Mouse (Mus musculus) layer of hippocampus, adult 11-12 months (tissue): ENCODE data around the gene Tmem160.

Experiments
- DNase-seq: peaks from one replicate; pipeline ENCODE4 v3.0.0; 2022; ENCODE audit warnings: low spot score

The Tmem160 gene

DNA sequence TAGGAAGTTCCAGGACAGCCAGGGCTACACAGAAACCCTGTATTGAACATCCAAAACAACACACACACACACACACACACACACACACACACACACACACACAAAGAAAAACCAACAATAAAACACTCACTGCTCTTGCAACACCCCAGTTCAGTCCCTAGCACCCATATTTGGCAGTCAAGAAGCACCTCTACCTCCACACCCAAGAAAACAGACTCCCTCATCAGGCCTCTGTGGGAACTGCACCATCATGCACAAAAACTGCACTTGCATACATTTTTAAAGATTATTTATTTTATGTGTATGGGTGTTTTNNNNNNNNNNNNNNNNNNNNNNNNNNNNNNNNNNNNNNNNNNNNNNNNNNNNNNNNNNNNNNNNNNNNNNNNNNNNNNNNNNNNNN is 11.3 kb upstream of the Tmem160 start:
- no peak for DNase-seq

- DNase-seq, result no peak
These were observed 923 bp upstream of the Tmem160 start for GRCm38 (mm10) chr7:16451656-16452055.

- DNase-seq, result peak; percentile 63
These were observed 636 bp downstream of the Tmem160 start for GRCm38 (mm10) chr7:16453118-16453711.

DNA sequence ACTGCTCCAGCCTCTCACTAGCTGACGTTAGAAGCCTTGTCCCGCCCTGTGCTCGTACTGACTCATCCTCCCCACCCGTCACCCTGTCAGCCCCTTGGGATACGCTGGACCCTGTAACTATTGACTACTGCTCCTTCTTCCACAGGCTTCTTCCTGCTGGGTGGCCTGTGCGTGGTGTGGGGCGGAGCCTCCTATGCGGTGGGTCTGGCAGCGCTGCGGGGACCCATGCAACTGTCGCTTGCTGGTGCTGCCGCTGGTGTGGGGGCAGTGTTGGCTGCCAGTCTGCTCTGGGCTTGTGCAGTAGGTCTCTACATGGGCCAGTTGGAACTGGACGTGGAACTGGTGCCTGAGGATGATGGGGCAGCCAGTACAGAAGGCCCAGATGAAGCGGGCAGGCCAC is 2.4 kb downstream of the Tmem160 start:
- no peak for DNase-seq

- DNase-seq, result no peak
These were observed 3.7 kb downstream of the Tmem160 start for GRCm38 (mm10) chr7:16456289-16456688.

- DNase-seq, result no peak
These were observed 8.0 kb downstream of the Tmem160 start for GRCm38 (mm10) chr7:16460566-16460965.

DNA sequence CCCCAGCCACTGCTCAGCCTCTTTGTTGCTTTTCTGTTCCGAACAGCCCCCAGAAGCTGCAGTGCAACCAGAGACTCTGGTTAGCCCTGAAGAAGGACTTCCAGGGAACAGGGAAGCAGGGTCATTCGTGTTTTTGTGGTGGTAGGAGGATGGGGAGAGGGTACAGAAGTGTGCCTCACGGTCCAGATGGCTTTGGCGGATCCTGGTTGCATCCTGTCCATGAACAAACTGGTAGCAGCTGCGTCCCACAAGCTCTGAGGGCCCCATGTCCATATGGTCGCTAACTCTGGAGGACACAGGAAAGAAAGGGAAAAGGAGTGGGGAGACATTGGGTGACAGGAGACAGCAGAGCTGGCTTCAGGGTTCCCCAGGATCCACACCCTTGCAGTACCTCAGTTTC is 8.6 kb downstream of the Tmem160 start:
- no peak for DNase-seq

DNA sequence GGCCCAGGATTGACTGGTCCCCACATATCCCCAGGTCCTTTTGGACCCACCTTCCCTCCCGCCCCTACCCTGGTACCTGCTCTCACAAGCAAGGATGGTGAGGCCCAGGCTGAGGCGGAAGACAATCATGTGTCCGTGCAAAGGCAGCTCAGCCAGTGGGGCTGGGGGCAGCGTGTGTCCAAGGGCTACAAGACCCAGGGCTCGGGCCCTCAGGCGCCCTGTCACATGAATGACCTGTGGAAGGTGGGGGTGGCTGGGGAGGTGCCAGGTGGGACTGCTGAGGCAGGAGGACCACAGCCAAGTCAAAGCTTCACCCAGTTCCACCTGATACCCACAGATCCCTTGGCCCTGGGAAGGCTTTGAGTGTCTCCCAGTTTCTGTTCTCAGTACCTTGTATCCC is 9.1 kb downstream of the Tmem160 start:
- DNase-seq, result no peak

DNA sequence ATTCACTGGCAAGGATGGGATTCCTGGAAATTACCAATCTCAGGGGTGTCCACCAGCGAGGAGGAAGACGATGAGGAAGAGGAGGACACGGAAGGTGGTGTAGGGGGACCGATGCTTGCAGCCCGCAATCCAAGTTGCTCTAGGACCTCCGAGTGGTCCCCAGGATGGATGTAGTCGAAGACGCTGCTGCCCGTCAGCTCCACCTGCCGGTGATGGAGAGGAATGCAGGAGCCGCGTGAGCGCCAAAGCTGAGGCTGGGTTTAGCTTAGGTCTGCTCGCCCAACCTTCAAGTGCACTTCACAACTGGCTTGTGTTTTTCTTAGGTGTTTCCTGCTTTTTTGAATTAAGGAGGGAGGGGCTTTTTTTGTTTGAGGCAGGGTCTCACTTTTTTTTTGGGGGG is 10.6 kb downstream of the Tmem160 start:
- DNase-seq, result peak; percentile 81

DNA sequence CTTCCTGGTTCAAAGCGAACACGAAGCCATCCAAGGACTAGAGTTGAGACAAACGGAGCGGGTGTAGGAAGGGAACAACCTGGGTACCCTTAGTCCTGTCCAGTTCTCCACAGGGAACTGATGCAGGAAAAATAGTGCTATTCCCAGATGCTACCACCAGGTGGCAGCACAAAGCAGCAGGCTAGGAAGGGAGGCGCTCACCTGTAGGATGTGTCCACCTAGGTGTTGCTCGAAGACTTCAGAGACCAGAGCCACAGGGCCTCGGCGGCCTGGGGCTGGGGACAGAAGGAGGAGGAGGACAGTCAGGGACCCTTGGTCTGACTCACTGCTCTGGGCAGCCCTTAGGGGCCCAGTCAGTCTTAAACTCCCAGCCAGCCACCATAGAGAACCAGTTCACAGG is 12.6 kb downstream of the Tmem160 start:
- peak; percentile 70 for DNase-seq

DNA sequence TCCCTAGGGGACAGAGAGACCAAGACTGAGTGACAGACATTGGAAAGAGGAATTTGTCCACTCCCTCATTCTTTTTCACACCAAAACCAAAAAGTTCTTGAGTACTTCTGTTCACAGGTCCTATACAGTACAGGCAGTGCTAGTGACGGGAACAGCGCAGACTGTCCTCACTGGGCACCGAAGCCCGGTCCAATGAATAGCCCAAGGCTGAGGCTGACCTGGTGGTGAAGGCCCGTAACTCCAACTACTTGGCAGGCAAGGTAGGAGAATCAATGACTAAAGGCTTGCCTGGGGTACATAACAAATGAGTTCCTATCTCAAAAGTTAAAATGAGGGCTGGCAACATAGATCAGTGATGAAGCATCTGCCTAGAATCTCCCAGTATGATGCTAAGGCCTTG is 13.0 kb downstream of the Tmem160 start:
- no peak for DNase-seq

- DNase-seq, result no peak
These were observed 14.0 kb downstream of the Tmem160 start for GRCm38 (mm10) chr7:16466565-16466964.

- DNase-seq, result no peak
These were observed 15.5 kb downstream of the Tmem160 start for GRCm38 (mm10) chr7:16468115-16468514.

DNA sequence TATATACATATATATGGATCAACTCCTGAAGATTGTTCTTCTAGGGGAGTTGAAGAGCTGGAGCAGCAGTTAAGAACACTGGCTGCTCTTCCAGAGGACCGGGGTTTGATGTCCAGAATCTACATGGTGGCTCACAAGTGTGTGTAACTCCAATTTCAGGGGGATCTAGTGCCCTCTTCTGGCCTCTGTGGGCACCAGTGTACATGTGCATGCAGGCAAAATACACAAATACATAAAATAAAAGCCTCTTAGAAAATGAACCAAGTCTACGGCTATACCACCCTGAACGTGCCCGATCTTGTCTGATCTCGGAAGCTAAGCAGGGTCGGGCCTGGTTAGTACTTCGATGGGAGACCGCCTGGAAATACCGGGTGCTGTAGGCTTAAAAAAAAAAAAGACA is 19.0 kb downstream of the Tmem160 start:
- DNase-seq, result no peak

DNA sequence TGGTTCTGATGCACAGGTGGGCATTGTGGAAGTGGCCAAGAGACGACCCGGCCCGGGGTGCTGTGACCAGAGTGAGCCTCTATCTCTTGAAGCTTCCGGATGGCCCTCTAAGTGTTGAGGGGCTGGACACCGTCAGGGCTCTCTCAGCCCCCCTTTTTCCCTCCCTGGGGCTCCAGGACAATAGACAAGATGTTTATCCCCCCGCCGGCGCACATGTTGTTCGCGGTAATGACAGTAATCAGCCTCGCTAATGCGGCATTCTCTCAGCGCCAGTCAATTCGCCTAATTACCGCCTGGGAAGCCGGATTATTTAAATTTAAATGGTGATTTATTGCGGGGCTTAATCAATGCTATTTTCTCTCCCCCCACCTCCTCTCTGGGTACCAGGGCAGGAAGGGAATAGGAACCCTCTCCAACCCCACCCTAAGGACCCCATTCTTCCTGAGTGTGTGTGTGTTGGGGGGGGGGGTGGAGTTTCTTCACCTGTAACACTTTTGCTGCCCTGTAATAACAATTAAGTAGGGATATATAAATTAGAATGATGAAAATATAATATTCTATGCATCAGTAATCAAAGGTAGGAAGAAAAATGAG is 19.6 kb downstream of the Tmem160 start:
- DNase-seq, result no peak

DNA sequence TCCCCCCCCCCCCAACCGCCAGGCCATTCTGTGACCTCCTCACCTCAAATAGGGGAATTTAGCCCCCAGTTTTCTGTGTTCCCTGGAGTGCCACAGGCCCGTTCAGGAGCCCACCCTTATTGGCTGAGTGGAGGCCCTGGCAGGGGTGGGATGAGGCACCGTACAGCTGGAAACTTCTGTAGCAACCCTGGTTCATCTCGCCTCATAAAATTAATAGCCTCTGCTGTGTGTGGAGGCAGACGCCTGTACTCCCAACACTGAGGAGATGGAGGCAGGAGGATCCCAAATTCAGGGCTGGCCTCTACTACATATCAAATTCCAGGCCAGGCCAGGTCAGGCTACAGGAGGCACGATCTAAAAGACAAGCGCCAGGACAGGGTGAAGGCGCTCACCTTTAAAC is 21.3 kb downstream of the Tmem160 start:
- no peak for DNase-seq

GRCm38 (mm10) chr7:16474445-16474844 is 21.9 kb downstream of the Tmem160 start:
- no peak for DNase-seq

DNA sequence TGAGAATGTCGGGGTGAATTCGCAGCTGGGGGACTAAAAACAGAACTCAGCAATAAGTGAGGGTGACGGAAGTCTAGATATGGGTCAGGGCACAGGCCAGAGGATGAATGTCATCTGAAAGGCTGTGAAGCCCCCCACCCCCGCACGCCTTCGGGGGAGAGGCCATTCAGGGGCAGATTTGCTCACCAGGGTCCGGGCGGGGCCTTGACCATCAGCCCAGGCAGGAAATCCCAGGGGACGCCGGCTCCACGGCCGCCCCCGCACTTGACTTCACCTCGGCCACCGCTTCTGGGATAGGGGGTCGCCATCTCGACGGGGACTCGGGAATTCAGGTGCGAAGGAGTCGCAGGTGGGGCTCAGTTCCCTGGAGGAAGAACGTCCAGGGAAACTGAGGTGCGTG is 22.7 kb downstream of the Tmem160 start:
- DNase-seq, result no peak

- no peak for DNase-seq
These were observed 23.4 kb downstream of the Tmem160 start for GRCm38 (mm10) chr7:16475764-16476599.

- DNase-seq, result no peak
These were observed 24.0 kb downstream of the Tmem160 start for GRCm38 (mm10) chr7:16476600-16476989.

DNA sequence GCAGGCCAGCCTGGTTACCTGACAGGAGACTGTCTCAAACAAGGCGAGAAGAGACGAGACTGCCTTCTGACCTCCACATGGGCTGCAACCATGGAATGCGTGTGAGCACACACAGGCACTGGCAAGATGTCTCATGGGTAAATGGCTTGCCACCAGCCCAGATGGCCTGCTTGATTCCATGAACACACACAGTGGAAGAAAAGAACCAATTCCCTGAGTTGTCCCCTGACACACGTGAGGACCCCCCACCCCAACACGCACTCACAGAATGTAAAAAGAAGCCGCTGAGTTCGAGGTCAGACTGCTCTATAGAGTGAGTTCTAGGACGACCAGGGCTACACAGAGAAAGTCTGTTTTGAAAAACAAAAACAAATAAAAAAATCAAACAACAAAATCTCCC is 25.0 kb downstream of the Tmem160 start, which contains the start of gene Npas1:
Npas1 (minus strand) TSS at position 101 of the 400 bp plus-strand sequence.
- DNase-seq, result no peak

DNA sequence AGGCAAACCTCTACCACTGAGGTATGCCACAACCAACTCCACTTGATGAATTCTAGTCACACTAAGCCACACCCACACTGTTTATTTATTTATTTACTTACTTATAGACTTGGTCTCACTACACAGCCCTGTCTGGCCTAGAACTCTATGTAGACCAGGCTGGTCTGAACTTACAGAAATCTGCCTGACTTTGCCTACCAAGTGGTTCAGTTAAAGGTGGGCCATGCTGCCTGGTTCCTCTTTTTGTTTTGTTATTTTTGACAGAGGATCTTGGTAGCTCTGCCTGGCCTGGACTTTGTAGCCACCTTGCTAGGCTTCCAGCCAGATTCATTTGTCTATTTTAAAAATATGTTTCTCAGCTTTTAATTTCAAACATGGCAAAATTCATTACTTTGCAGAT is 36.2 kb downstream of the Tmem160 start:
- no peak for DNase-seq

DNA sequence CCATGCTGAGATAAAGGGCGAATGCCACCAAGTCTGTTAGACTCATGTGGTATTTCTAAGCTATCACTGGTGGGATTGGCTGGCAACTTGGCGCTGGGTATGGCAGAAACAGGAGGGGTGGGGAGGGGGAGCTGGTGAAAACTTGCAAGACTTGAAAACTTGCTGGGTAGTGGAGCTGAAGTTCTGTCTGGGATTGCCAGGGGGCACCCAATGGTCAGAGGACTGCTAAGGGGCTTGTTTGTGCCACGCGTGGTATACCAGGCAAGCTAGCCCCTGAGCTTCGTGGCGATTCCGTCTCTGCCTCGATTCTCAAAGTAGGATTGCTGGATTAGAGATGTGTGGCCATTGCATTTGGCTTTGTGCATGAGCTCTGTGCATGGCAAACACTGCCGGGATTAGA is 37.4 kb downstream of the Tmem160 start:
- DNase-seq, result no peak
